Mouse (Mus musculus) heart, adult 2 months (tissue): ENCODE data around the gene Gm13757. TPM values are rescaled to one million over a fixed set of nuclear protein-coding genes. Genes with fewer than 3 reads are reported as not detected.
"Not testable (repeated sequence)": the region's sequence is repeated elsewhere in the genome, so short reads cannot be mapped to it uniquely, and the experiment has no call there.

Experiments used
- DNase-seq, 2 experiments: peaks; one replicate each; pipeline ENCODE4 v3.0.0; 2021
- H3K27ac ChIP-seq: fragments of 200-600 bp; 2 replicates; pipeline ENCODE4 v1.8.1; 2022
- H3K27me3 ChIP-seq: fragments of 200-500 bp; 2 replicates; pipeline ENCODE4 v1.6.1; 2012; ENCODE audit warnings: mild to moderate bottlenecking, low read length, inconsistent platforms, mixed read lengths; ENCODE audit not compliant: control insufficient read depth, insufficient read depth
- H3K36me3 ChIP-seq: fragments of 200-500 bp; 2 replicates; pipeline ENCODE4 v1.6.1; 2012; ENCODE audit warnings: low read length, inconsistent platforms; ENCODE audit not compliant: control insufficient read depth, insufficient read depth
- H3K4me1 ChIP-seq: fragments of 200-500 bp; 2 replicates; pipeline ENCODE4 v1.6.1; 2011; ENCODE audit warnings: low read length; ENCODE audit not compliant: control insufficient read depth, insufficient read depth
- H3K4me3 ChIP-seq: fragments of 200-600 bp; 2 replicates; pipeline ENCODE4 v1.8.1; 2022
- H3K79me2 ChIP-seq: fragments of 200-500 bp; replicated peaks from 2 replicates; pipeline ENCODE4 v1.6.1; 2012; ENCODE audit warnings: mild to moderate bottlenecking, inconsistent platforms, low read length, moderate library complexity, mixed read lengths; ENCODE audit not compliant: control insufficient read depth, insufficient read depth
- H3K9ac ChIP-seq: fragments of 200-500 bp; 2 replicates; pipeline ENCODE4 v1.6.1; 2012; ENCODE audit warnings: low read depth, mild to moderate bottlenecking, control low read depth, inconsistent platforms, low read length, mixed read lengths
- CTCF ChIP-seq: fragments of 200-600 bp; IDR thresholded peaks from 2 replicates; pipeline ENCODE4 v1.8.1; 2022; ENCODE audit warnings: antibody characterized with exemption, mild to moderate bottlenecking, moderate library complexity
- EP300 ChIP-seq: fragments of 200-500 bp; IDR thresholded peaks from 2 replicates; pipeline ENCODE4 v1.6.1; 2011; ENCODE audit warnings: low read depth, low read length, control low read depth; ENCODE audit not compliant: insufficient read depth
- POLR2A ChIP-seq: fragments of 200-500 bp; IDR thresholded peaks from 2 replicates; pipeline ENCODE4 v1.6.1; 2011; ENCODE audit warnings: mild to moderate bottlenecking, low read depth, low read length, control low read depth; ENCODE audit not compliant: insufficient read depth
- whole genome bisulfite sequencing: fragments of 180-500 bp; shearing (Covaris S2); methylation state at CpG from one replicate; pipeline ENCODE4 v1.1.7; 2018; 5-methylcytosine and 5-hydroxymethylcytosine counted together
- intact Hi-C: fragments of 180-260 bp; cut with DNase I; formaldehyde crosslinking; loops from one replicate; pipeline ENCODE4 v1.15.1; 2025
- long read RNA-seq: library from polyadenylated mRNA; stranded (forward); transcript quantifications from one replicate; pipeline ENCODE4 v2.0.0, GENCODE M21; 2021
- polyA plus RNA-seq: library from polyadenylated mRNA; depleted of rRNA; stranded (reverse); fragments of >200 nt; gene quantifications from 2 replicates; pipeline ENCODE4 v1.2.3, GENCODE M21; 2012; rRNA removed
- total RNA-seq, 2 experiments: library from RNA; stranded (reverse); gene quantifications; 2 replicates each; pipeline ENCODE4 v1.2.3; 2021

The Gm13757 gene
- total RNA-seq (not detected), polyA plus RNA-seq (not detected in 2 replicates)
- long read RNA-seq = 0 reads

- WGBS = 73% methylated on average over 1 of the region's 1 CpGs
- DNase-seq = no peak
- Histone ChIP-seq H3K4me3 (no peak within 1 kb of the TSS), H3K79me2 (no peaks in the 10 kb centered on the region), H3K4me1 (no peaks in the 10 kb centered on the region), H3K9ac (no peak within 1 kb of the TSS), H3K27ac (no peak within 1 kb of the TSS), H3K27me3 (no peaks in the 10 kb centered on the region), H3K36me3 (no peaks in the 10 kb centered on the region)
- intact Hi-C loops = no loop called here
- no peak for TF ChIP-seq EP300
- TF ChIP-seq POLR2A = no peak
- TF ChIP-seq CTCF = no peak
These were observed at the start of gene Gm13757 for GRCm38 (mm10) chr2:88449031-88449430. Gene Gm13757 (minus strand): TSS chr2:88449131.

- Histone ChIP-seq H3K27me3 (no peaks in the 10 kb centered on the region), H3K4me1 (no peaks in the 10 kb centered on the region), H3K79me2 (no peaks in the 10 kb centered on the region), H3K27ac (no peak within 1 kb of the TSS), H3K4me3 (no peak within 1 kb of the TSS), H3K36me3 (no peaks in the 10 kb centered on the region), H3K9ac (no peak within 1 kb of the TSS)
- WGBS = 41% methylated on average over 2 of the region's 2 CpGs
- no peak for TF ChIP-seq POLR2A
- TF ChIP-seq EP300 = no peak
- no peak for TF ChIP-seq CTCF
- DNase-seq = no peak
- intact Hi-C loops = no loop called here
These were observed 44.1 kb upstream of the Gm13757 start, which contains the start of gene Olfr1185-ps1 for GRCm38 (mm10) chr2:88493020-88493419. Gene Olfr1185-ps1 (plus strand): TSS chr2:88493320.

- Histone ChIP-seq H3K4me1 (no peaks in the 10 kb centered on the region), H3K4me3 (no peak within 1 kb of the TSS), H3K36me3 (no peaks in the 10 kb centered on the region), H3K79me2 (no peaks in the 10 kb centered on the region), H3K27me3 (no peaks in the 10 kb centered on the region), H3K9ac (no peak within 1 kb of the TSS), H3K27ac (no peak within 1 kb of the TSS)
- DNase-seq = no peak
- 73% methylated on average over 2 of the region's 2 CpGs for WGBS
- intact Hi-C loops = no loop called here
- TF ChIP-seq EP300 = no peak
- TF ChIP-seq CTCF = no peak
- no peak for TF ChIP-seq POLR2A
These were observed 34.4 kb upstream of the Gm13757 start, which contains the start of gene Olfr1184 for GRCm38 (mm10) chr2:88483298-88483697. Gene Olfr1184 (plus strand): TSS chr2:88483598.

- H3K79me2 ChIP-seq, DNase-seq, H3K9ac ChIP-seq, H3K27me3 ChIP-seq, H3K4me1 ChIP-seq, H3K36me3 ChIP-seq, H3K27ac ChIP-seq, H3K4me3 ChIP-seq, intact Hi-C loops: not testable (repeated sequence)
- WGBS = 78% methylated on average over 1 of the region's 1 CpGs
These were observed 5.6 kb upstream of the Gm13757 start, which contains the start of gene Olfr1183 for GRCm38 (mm10) chr2:88454567-88454966. Gene Olfr1183 (plus strand): TSS chr2:88454867.

- Histone ChIP-seq H3K4me3 (no peak within 1 kb of the TSS), H3K36me3 (no peaks in the 10 kb centered on the region), H3K79me2 (no peaks in the 10 kb centered on the region), H3K4me1 (no peaks in the 10 kb centered on the region), H3K27ac (no peak within 1 kb of the TSS), H3K27me3 (no peaks in the 10 kb centered on the region), H3K9ac (no peak within 1 kb of the TSS)
- TF ChIP-seq CTCF = no peak
- no peak for TF ChIP-seq EP300
- no peak for DNase-seq
- 66% methylated on average over 1 of the region's 1 CpGs for WGBS
- intact Hi-C loops = no loop called here
These were observed 22.9 kb downstream of the Gm13757 start, which contains the start of gene Olfr1181 for GRCm38 (mm10) chr2:88426071-88426470. Gene Olfr1181 (minus strand): TSS chr2:88426171.

GRCm38 (mm10) chr2:88419051-88419450, 29.9 kb downstream of the Gm13757 start, which contains the start of gene Olfr1180:
Gene Olfr1180 (minus strand): TSS chr2:88419151.
- Histone ChIP-seq H3K4me1 (no peaks in the 10 kb centered on the region), H3K27me3 (no peaks in the 10 kb centered on the region), H3K9ac (no peak within 1 kb of the TSS), H3K36me3 (no peaks in the 10 kb centered on the region), H3K27ac (no peak within 1 kb of the TSS), H3K79me2 (no peaks in the 10 kb centered on the region), H3K4me3 (no peak within 1 kb of the TSS)
- DNase-seq = no peak
- TF ChIP-seq CTCF (no peak), POLR2A (no peak), EP300 (no peak)
- 57% methylated on average over 2 of the region's 2 CpGs for WGBS
- intact Hi-C loops = no loop called here
